Mouse (Mus musculus) neural tube, embryonic 15.5 days (tissue): ENCODE measurements at regions not wholly inside any gene's neighbourhood (a gene's known extent, or its start where the extent isn't known, plus 50 kb on each side); places are given as distances from the start of the nearest gene placed in this dataset.

Source experiments
- ATAC-seq: fragments of 200-750 bp; cut with Nextera tagmentation; 2 replicates; pipeline ENCODE4 v1.8.0; 2017; ENCODE audit warnings: mild to moderate bottlenecking, moderate TSS enrichment, moderate library complexity; ENCODE audit not compliant: low FRiP score
- H3K27ac ChIP-seq: fragments of 300-500 bp; sonication (generic); replicated peaks from 2 replicates; pipeline ENCODE4 v1.5.1; 2015; ENCODE audit warnings: mild to moderate bottlenecking, inconsistent platforms
- H3K27me3 ChIP-seq: fragments of 300-500 bp; sonication (generic); replicated peaks from 2 replicates; pipeline ENCODE4 v1.6.1; 2015; ENCODE audit warnings: inconsistent platforms
- H3K36me3 ChIP-seq: fragments of 300-500 bp; sonication (generic); 2 replicates; pipeline ENCODE4 v1.6.1; 2015; ENCODE audit warnings: inconsistent platforms
- H3K4me1 ChIP-seq: fragments of 300-500 bp; sonication (generic); 2 replicates; pipeline ENCODE4 v1.6.1; 2015; ENCODE audit warnings: inconsistent platforms
- H3K4me2 ChIP-seq: fragments of 300-500 bp; sonication (generic); 2 replicates; pipeline ENCODE4 v1.6.1; 2015; ENCODE audit warnings: inconsistent platforms, mild to moderate bottlenecking, moderate library complexity
- H3K4me3 ChIP-seq: fragments of 300-500 bp; sonication (generic); replicated peaks from 2 replicates; pipeline ENCODE4 v1.5.1; 2015; ENCODE audit warnings: mild to moderate bottlenecking, inconsistent platforms
- H3K9ac ChIP-seq: fragments of 300-500 bp; sonication (generic); replicated peaks from 2 replicates; pipeline ENCODE4 v1.6.1; 2015; ENCODE audit warnings: mild to moderate bottlenecking, inconsistent platforms
- H3K9me3 ChIP-seq: fragments of 300-500 bp; sonication (generic); replicated peaks from 2 replicates; pipeline ENCODE4 v1.6.1; 2016; ENCODE audit warnings: inconsistent platforms
- WGBS: fragments of 180-500 bp; shearing (Covaris S2); methylation state at CpG from one replicate; pipeline ENCODE4 v1.1.7; 2015; ENCODE audit warnings: mixed read lengths; 5-methylcytosine and 5-hydroxymethylcytosine counted together

DNA sequence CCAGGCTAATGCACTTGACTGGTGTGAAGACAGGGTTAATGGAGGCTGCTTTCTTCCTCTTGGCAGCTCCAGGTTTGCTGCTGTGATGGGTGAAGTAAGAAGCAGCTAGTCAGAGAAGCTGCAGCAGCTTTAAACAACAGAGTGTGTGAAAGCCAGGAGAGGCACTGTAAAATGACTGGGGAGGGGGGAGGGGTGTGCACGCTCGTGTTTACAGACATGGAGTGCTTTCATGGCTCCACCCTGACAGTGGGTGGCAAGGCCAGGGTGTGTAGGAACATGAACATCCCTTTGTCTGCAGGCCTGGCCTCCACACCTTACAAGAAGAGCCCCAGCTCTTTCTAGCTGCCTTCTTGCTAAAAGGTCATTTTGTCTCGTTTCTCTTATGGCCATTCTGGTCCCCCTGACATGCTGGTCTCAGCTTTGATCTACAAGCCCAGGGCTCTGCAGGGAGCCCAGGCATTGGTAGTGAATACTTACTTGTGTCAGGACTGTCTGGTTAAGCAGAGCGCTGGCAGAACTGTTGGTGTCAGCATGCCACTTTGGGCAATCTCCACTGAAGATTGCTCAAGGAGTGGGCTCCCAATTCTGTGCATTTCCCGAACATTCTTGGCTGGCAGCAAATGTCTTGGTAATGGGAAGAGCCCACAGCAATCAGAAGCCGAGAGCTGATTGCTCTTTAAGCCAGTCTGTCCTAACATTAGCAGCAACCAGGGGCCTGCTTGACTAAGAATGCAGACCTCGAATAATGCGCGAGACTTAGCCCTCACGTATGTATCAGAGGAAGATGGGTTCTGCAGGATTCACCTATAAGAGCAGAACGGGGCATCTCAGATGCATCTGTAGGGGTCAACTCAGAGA is 260.5 kb upstream of the Cnr1 start:
- H3K4me3 ChIP-seq, result no peak overlapping the region

DNA sequence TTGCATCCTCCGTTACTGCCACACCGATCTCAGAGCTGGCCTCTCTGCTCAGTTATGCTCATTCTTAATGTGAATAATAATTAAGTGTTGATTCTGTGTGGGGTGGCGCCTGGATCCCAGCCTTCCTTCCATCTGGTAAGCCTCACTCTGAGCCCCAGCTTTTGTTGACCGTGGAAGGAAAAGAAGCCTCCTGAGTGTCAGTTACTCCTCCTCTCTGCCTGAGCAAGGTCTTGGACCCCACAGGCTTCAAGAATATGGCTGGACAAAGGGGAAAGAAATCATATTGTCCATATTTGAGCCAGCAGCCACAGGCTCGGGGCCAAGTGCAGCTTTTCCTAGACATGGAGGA is 259.9 kb upstream of the Cnr1 start:
- no peaks in the 10 kb centered on the region for H3K27me3 ChIP-seq
- no peak overlapping the region for H3K27ac ChIP-seq
- no peak for ATAC-seq
- H3K9ac ChIP-seq, result no peak overlapping the region
- H3K36me3 ChIP-seq, result no peaks in the 10 kb centered on the region
- H3K4me3 ChIP-seq, result no peak overlapping the region
- 77% methylated on average over 5 of the region's 5 CpGs for WGBS
- H3K9me3 ChIP-seq, result no peaks in the 10 kb centered on the region
- H3K4me2 ChIP-seq, result no peak overlapping the region
- peaks cover 10% of the 10 kb centered on the region for H3K4me1 ChIP-seq

More for the DNA sequence above, 260.5 kb upstream of the Cnr1 start:
- Histone ChIP-seq H3K9me3 (no peaks in the 10 kb centered on the region), H3K4me2 (no peak overlapping the region), H3K27me3 (no peaks in the 10 kb centered on the region), H3K36me3 (no peaks in the 10 kb centered on the region), H3K4me1 (peaks cover 10% of the 10 kb centered on the region), H3K27ac (no peak overlapping the region; the same call in 1 of the 2 replicates), H3K9ac (no peak overlapping the region)
- no peak for ATAC-seq
- 44% methylated on average over 11 of the region's 11 CpGs for WGBS

DNA sequence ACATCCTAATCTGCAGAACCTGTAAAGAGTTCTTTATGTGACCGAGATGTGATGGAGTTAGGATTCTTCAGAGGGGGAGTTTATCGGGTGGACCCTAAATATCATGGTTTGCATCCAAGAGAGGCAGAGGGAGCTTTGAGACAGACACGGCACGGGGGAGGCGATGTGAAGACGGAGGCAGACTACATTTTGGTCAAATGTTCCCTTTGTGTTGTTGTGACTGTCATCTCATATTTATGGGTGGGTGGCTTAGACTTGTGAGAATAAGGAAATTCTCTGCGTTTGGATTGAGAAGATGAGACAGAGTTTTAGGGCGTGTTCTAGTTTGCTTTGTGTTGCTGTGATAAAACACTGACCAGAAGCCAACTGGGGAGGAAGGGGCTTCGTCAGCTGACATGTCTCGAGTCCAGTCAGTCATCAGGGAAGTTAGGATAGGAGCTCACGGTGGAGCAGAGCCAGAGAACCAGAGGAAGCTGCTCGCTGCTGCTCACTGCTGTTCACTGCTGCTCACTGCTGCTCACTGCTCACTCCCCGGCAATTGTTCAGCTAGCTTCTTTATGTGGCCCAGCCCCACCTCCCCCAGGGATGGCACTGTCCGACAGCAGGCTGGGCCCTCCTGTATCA is 259.0 kb upstream of the Cnr1 start:
- Histone ChIP-seq H3K4me3 (no peak overlapping the region), H3K9ac (no peak overlapping the region), H3K9me3 (no peaks in the 10 kb centered on the region), H3K4me2 (no peak overlapping the region), H3K27ac (no peak overlapping the region), H3K4me1 (peaks cover 10% of the 10 kb centered on the region), H3K27me3 (no peaks in the 10 kb centered on the region), H3K36me3 (no peaks in the 10 kb centered on the region)
- ATAC-seq, result no peak
- 71% methylated on average over 14 of the region's 14 CpGs for WGBS

DNA sequence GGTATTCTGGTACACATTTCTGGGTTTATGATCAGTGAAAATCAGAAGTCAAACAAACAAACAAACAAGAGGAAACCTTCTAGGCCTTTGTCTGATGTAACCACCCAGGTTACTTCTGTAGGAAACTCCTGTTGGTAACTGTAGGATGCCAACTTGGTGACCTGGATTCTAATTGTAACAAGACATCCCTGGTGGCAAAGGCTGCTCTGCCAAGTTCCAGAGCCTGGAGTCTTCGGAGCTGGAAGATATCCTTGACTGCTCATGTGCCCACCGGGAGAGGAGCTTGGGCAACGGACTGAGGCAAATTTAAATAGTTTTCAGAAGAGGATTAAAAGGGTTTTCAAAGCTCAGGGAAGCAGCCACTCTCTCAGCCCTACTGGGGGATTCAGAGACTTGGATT is 256.0 kb upstream of the Cnr1 start:
- Histone ChIP-seq H3K36me3 (no peaks in the 10 kb centered on the region), H3K4me2 (no peak overlapping the region), H3K9ac (no peak overlapping the region), H3K4me3 (no peak overlapping the region), H3K4me1 (peaks cover 9% of the 10 kb centered on the region), H3K27ac (no peak overlapping the region), H3K9me3 (no peaks in the 10 kb centered on the region), H3K27me3 (no peaks in the 10 kb centered on the region)
- ATAC-seq, result no peak
- 70% methylated on average over 3 of the region's 3 CpGs for WGBS

DNA sequence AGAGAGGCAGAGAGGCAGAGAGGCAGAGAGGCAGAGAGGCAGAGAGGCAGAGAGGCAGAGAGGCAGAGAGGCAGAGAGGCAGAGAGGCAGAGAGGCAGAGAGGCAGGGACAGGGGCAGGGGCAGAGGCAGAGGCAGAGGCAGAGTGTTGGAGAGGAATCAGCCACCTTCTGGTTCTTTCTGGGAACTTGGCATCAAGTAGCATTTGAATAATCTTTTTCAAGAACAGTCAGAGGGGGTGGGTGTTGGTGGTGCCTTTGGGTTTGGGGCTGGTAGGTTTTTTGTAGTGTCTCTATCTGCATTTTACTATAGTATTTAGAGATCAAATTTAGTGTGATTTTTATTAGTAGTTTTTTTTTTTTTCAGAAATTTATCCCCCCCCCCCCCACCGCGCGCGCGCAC is 249.3 kb upstream of the Cnr1 start:
- H3K4me3 ChIP-seq, result no peak overlapping the region
- no peak for ATAC-seq
- H3K27me3 ChIP-seq, result no peaks in the 10 kb centered on the region
- H3K4me1 ChIP-seq, result no peaks in the 10 kb centered on the region
- no peak overlapping the region for H3K9ac ChIP-seq
- no peaks in the 10 kb centered on the region for H3K36me3 ChIP-seq
- H3K4me2 ChIP-seq, result no peak overlapping the region
- no peaks in the 10 kb centered on the region for H3K9me3 ChIP-seq
- no CpG with 5 or more reads among the region's 5 CpGs for WGBS
- H3K27ac ChIP-seq, result no peak overlapping the region

DNA sequence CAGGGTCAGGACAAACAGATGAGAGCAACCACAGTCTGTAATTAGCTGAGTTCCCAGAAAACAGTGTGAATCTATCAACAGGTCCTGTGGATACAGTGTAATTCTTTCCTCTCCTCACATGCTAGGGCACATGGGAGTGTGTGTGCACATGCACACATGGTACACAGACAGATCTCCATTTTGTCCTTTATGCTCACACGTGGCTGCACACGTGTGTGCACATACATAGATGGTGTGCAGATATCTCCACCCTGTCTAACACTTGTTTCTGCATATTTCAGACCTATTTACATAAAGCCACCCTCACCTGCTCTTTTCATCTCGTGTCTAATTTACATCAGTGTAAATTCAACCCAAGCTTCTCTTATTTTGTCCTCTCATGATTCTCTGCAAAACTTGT is 245.0 kb upstream of the Cnr1 start:
- Histone ChIP-seq H3K4me3 (no peak overlapping the region), H3K27me3 (no peaks in the 10 kb centered on the region), H3K9me3 (no peaks in the 10 kb centered on the region), H3K4me2 (no peak overlapping the region), H3K36me3 (no peaks in the 10 kb centered on the region), H3K27ac (no peak overlapping the region), H3K4me1 (no peaks in the 10 kb centered on the region), H3K9ac (no peak overlapping the region)
- WGBS, result 78% methylated on average over 3 of the region's 3 CpGs
- no peak for ATAC-seq

DNA sequence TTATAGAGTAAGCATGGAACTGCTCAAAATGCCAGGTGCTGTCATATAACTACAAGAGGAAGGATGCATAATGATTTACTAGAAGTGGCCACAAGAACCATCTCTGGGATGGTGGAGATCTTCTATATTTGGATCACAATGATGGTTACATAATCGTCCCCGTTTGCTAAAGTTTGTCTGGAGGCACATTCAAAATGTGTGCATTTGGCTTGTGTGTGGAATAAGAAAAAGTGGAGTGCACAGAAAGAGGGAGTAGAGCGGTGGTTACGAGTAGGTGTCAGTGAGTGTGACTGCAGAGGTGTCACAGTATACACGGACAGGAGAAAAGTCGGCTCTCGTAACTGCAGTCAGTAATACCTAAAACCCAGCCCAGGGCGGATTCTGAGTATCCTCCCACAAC is 238.3 kb upstream of the Cnr1 start:
- no peaks in the 10 kb centered on the region for H3K27me3 ChIP-seq
- no peaks in the 10 kb centered on the region for H3K9me3 ChIP-seq
- H3K9ac ChIP-seq, result no peak overlapping the region
- no peak overlapping the region for H3K4me3 ChIP-seq
- 86% methylated on average over 8 of the region's 8 CpGs for WGBS
- no peak overlapping the region for H3K27ac ChIP-seq
- H3K36me3 ChIP-seq, result no peaks in the 10 kb centered on the region
- no peak for ATAC-seq
- no peak overlapping the region for H3K4me2 ChIP-seq
- H3K4me1 ChIP-seq, result no peaks in the 10 kb centered on the region

DNA sequence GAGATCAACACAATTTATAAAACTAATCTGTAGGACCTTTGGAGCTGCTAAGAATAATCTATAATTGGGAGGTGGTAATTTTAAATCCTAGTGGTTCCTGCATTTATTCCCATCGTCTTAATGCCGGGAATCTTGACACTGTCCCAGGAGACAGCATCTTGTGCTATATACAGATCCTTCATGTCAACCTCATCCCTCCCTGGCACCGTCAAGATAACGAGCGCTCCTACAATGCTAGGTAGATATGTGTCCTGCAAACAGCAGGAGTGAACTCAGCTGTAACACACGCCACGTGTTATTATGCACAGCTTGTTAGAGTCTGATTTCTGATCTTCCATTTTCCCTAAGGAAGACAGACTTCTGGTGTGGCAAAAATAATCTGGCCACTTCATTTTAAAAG is 237.0 kb upstream of the Cnr1 start:
- no peak overlapping the region for H3K4me3 ChIP-seq
- H3K27me3 ChIP-seq, result no peaks in the 10 kb centered on the region
- H3K9me3 ChIP-seq, result no peaks in the 10 kb centered on the region
- H3K27ac ChIP-seq, result no peak overlapping the region
- WGBS, result 56% methylated on average over 7 of the region's 7 CpGs
- no peak overlapping the region for H3K9ac ChIP-seq
- H3K4me1 ChIP-seq, result no peaks in the 10 kb centered on the region
- H3K36me3 ChIP-seq, result no peaks in the 10 kb centered on the region
- ATAC-seq, result no peak
- no peak overlapping the region for H3K4me2 ChIP-seq

DNA sequence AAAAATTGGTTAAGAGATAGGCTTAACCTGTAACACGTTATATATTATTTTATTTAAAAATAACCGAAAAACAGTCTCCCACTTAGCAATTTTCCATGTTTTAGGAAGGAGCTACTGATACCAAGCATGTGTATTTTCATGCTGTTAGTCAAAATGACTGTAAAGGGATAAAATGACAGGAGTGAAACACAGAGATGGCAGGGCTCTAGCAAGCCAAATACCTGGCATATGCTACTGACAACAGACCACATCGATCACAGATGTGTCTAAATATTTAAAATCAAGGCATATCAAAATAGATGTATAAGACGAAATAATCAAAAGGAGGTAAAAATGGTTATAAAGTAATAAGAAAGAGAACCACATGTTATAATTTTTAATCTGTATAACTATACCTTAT is 231.0 kb upstream of the Cnr1 start:
- H3K9me3 ChIP-seq, result no peaks in the 10 kb centered on the region

DNA sequence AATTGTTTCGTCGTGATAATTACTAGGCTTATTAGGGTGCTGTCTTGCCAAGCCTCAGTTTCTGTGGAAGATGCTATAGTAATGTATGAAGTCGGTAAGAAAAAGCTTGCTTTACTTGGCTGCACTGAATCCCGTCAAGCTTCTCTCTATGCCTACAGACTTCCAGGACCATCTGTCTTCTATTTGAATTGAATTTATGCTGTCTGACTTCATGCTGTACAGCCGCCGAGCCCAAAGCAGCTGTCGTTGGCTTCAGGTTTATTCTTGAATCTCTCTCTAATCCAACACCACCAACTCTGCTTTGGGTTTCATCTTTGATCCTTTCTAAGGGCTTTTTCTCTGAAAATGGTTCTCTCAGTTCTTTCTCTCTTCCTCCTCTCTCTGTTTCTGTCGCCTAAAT is 227.4 kb upstream of the Cnr1 start:
- H3K4me3 ChIP-seq, result no peak overlapping the region
- no peak overlapping the region for H3K9ac ChIP-seq
- no peaks in the 10 kb centered on the region for H3K36me3 ChIP-seq
- H3K9me3 ChIP-seq, result no peaks in the 10 kb centered on the region
- H3K4me2 ChIP-seq, result no peak overlapping the region
- no peaks in the 10 kb centered on the region for H3K27me3 ChIP-seq
- WGBS, result 84% methylated on average over 8 of the region's 8 CpGs
- no peak for ATAC-seq
- H3K27ac ChIP-seq, result no peak overlapping the region
- 0 out of 2 replicates have a peak, but pooled peaks cover 1% of the 10 kb centered on the region for H3K4me1 ChIP-seq

More for the DNA sequence above, 231.0 kb upstream of the Cnr1 start:
- Histone ChIP-seq H3K36me3 (no peaks in the 10 kb centered on the region), H3K4me1 (no peaks in the 10 kb centered on the region), H3K9ac (no peak overlapping the region), H3K27me3 (no peaks in the 10 kb centered on the region), H3K4me2 (no peak overlapping the region), H3K4me3 (no peak overlapping the region), H3K27ac (no peak overlapping the region)
- 92% methylated on average over 4 of the region's 4 CpGs for WGBS
- no peak for ATAC-seq

DNA sequence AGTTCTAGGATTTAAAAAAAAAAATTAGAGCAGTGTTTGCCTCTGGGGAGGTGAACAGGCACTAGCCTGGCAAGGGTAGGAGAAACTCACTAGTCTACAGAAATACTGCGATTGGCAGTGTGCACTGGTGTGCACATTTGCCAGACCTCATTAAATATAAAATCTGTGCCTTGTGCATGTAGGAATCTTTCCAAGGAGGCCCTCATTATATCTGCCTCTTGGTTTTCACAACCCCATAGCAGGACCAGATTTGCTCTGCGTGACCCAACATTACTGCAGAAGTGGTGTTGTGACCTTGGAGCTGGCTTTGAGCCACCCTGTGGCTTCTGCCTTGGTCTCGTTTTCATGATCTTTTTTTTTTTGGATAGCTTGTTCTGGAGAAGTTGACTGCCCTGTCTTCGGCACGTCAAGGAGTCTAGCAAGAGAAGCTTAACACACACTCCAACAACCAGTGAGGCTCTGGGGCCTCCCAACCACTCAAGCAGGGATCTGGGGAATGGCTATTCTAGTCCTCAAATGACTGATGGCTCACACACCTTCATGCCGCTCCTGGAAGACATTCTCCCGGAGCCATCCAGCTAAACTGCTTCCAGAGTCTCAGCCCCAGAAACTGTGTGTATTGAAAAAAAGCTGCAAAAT is 222.2 kb upstream of the Cnr1 start:
- H3K9me3 ChIP-seq, result no peaks in the 10 kb centered on the region
- 82% methylated on average over 7 of the region's 7 CpGs for WGBS
- no peaks in the 10 kb centered on the region for H3K36me3 ChIP-seq
- H3K9ac ChIP-seq, result no peak overlapping the region
- no peak overlapping the region for H3K27ac ChIP-seq
- no peak for ATAC-seq
- no peaks in the 10 kb centered on the region for H3K27me3 ChIP-seq
- 0 out of 2 replicates have a peak, but pooled peaks cover 4% of the 10 kb centered on the region for H3K4me1 ChIP-seq
- H3K4me2 ChIP-seq, result no peak overlapping the region
- H3K4me3 ChIP-seq, result no peak overlapping the region

DNA sequence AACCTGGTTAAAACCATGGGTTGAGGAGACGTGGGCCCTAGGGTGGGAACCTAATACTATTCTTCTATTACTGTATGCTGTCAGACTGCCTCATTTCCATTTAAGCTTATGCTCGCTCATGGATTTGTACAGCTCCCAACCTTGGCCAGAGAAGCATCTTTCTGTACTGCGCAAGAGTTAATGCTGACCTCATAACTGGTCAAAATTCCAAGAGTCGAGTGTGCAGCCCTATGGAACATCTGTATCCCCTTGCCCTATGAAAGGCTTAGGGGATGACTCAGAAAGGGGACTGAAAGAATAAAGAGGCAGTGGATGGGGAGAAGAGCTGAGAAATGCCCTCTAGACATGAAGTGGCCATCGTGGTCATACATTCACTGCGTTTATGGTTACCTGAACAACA is 218.7 kb upstream of the Cnr1 start:
- Histone ChIP-seq H3K27me3 (no peaks in the 10 kb centered on the region), H3K27ac (no peak overlapping the region), H3K4me2 (no peak overlapping the region), H3K9ac (no peak overlapping the region), H3K4me1 (0 out of 2 replicates have a peak, but pooled peaks cover 4% of the 10 kb centered on the region), H3K36me3 (no peaks in the 10 kb centered on the region), H3K9me3 (no peaks in the 10 kb centered on the region), H3K4me3 (no peak overlapping the region)
- WGBS, result 96% methylated on average over 6 of the region's 6 CpGs
- no peak for ATAC-seq
